Mouse (Mus musculus) cerebellum, postnatal 36 days (tissue): ENCODE data around the gene Vmn1r82.

Source experiments
- DNase-seq, 2 experiments: peaks; one replicate each; pipeline ENCODE4 v3.0.0; 2021 to 2022; ENCODE audit warnings: mixed read lengths in 2 of 2

Vmn1r82 gene

DNA sequence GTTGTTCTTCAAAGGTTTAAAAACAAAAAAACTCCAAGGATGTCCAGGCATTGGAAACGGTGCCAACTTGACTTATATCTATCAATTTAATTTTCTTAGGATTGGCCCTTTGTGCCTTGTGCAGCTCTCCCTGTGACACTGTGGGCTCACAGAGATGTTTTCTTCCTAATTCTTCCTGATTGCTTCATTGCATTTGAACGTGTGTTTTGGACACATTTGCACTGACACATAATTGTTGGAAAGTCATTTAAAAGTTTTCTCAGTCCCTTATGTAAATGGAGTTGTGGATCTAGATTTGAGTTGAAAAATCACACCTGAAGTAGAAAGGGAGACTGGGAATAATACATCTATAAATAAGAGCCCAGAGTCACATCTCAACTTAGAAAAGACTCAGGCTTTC, at the start of gene Vmn1r82:
Vmn1r82 (plus strand) TSS at position 301 of the 400 bp plus-strand sequence.
- no peak for DNase-seq

DNA sequence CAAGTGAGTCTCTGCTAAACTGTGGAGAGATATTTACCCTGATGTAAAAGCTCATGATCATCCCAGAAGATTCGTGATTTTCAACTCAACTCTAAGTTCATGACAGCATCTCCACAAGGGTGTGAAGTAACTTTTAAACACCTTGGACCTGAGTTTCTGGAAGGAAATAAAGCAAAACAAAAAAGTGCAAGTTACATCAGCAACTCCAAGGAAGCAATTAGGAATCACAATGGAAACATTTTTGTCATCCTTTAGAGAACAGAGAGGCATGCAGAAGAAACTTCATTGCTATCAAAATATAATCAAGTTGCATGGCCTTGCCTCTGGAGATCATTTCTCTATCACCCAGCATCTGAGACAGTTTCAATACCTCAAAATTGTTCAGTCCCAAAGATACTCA, 32.1 kb upstream of the Vmn1r82 start, which contains the start of gene Vmn1r81:
Vmn1r81 (minus strand) TSS at position 101 of the 400 bp plus-strand sequence.
- DNase-seq = no peak

DNA sequence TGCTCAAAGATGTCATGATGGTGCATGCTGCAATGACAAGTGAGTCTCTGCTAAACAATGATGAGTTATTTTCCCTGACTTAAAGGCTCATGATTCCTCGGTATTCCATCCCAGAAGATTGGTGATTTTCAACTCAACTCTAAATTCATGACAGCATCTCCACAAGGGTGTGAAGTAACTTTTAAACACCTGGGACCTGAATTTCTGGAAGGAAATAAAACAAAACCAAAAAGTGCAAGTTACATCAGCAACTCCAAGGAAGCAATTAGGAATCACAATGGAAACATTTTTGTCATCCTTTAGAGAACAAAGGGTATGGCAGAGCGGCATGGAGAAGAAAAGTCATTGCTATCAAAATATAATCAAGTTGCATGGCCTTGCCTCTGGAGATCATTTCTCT, 29.2 kb downstream of the Vmn1r82 start, which contains the start of gene Vmn1r83:
Vmn1r83 (minus strand) TSS at position 101 of the 400 bp plus-strand sequence.
- DNase-seq = no peak
